Mouse (Mus musculus): ENCODE data around the gene 1110008P14Rik. TPM values are rescaled to one million over a fixed set of nuclear protein-coding genes. Genes with fewer than 3 reads are reported as not detected.

1110008P14Rik gene
- 10 to 100 TPM; 43.8 to 49.1 (median 45.3) TPM for total RNA-seq (2022)

GRCm38 (mm10) chr2:32381775-32382223 lies at the start of gene 1110008P14Rik:
Gene 1110008P14Rik, minus strand, starts transcription at chr2:32381938.
- DNase-seq (ENCODE audit: low spot score): peak; percentile 92

DNA sequence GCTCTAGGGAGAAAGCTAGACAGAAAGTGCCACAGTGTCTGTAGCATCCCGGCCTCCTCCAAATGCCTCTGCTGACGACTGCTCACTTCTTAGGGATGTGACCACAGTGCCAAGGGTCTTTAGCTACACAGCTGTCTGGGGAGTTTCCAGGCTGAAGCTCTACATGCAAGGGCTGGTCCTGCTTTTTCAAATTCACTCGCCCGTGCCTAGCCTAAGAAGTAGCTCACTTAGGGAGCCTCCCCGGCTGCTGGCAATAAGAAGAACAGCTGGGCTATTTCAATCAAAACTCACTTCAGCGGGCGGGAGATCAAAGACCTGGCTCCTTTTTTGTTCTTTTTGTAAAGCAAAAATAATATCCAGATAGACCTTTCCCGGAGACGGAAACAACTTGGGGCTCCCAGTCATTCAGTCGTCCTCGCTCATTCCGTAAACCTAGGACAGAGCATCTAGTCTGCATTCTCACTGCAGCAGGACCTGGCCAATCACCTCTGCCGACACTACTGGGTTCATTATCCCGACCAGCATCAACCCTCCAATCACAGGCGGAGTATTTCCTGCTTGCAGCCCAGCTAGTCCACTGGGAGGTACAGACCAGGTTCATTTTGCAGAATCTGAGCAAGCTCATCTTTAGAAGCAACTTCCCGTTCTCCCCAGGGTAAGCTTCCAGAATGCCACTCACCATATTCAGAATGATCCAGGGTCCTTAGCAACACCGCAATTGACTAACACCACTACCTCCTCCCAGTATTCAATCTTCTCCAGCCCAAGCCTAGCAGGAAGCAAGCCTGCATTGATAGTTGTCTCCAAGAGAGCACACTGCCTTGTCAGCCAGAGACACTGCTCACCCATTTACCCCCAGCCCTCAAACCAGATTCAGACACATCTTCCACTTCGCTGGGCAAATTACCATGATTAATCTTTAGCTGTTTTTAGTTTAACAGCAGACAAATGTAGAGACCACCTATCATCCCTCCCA lies 49.3 kb upstream of the 1110008P14Rik start:
- peak; percentile 76 for DNase-seq (ENCODE audit: low spot score)

- DNase-seq (ENCODE audit: low spot score): no peak
These were observed 47.6 kb upstream of the 1110008P14Rik start for GRCm38 (mm10) chr2:32429215-32429891.

DNA sequence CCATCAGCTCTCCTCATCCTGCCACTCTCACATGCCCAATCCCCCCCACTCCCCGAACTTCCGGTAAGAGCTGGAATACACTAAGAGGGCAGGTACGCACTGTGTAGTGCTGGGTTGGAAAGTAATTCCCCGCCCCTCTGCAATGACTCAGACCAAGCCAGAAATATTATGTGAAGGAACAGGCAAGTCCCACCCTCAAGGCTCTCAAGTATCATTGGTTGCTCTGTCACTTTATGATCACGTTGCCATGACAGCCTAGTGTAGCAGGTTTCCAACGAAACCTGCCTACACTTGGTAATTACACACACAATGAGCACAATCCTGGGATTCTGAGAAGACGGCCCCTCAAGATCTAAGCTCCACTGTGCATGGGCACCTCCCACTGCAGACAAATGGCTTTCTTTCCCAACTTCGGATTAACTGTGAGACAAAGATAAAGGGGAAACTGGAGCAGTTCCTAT lies 46.6 kb upstream of the 1110008P14Rik start:
- no peak for DNase-seq (ENCODE audit: low spot score)

- no peak for DNase-seq (ENCODE audit: low spot score)
These were observed 46.0 kb upstream of the 1110008P14Rik start for GRCm38 (mm10) chr2:32427720-32428119.

GRCm38 (mm10) chr2:32426141-32426540 lies 44.4 kb upstream of the 1110008P14Rik start:
- no peak for DNase-seq (ENCODE audit: low spot score)

DNA sequence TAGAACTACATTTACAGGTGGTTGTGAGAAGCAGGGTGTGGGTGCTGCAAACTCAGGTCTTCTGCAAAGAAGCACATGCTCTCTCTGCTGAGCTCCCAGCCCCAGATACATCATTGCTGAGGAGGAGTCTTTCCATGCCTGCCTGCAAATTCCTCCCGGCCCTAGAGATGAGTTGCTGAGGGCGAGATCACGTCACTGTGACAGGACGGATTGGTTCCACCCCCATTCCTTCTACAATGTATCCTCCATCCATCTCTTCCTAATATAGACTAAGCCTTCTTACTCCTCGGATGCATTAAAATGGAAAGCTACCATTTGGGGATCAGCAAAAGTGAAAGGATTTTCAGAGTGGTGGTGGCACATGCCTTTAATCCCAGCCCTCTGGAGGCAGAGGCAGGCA lies 43.8 kb upstream of the 1110008P14Rik start:
- no peak for DNase-seq (ENCODE audit: low spot score)

DNA sequence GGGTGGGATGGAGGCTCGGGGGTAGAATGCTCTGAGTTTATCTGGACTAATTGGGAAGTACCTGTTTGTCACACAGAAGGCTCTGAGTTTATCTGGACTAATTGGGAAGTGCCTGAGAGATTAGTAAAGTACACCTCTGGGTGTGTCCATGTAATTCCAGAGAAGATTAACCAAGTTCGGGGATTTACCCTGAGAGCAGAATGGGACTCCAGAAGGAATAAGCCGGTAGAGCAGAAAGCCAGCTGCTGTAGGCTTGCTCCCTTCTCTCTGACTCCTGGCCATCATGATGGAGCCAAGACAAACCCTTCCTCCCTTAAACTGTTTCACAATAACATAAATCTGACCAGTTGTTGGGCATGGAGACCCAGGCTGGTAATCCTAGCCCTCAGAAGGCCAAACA lies 43.1 kb upstream of the 1110008P14Rik start:
- no peak for DNase-seq (ENCODE audit: low spot score)

DNA sequence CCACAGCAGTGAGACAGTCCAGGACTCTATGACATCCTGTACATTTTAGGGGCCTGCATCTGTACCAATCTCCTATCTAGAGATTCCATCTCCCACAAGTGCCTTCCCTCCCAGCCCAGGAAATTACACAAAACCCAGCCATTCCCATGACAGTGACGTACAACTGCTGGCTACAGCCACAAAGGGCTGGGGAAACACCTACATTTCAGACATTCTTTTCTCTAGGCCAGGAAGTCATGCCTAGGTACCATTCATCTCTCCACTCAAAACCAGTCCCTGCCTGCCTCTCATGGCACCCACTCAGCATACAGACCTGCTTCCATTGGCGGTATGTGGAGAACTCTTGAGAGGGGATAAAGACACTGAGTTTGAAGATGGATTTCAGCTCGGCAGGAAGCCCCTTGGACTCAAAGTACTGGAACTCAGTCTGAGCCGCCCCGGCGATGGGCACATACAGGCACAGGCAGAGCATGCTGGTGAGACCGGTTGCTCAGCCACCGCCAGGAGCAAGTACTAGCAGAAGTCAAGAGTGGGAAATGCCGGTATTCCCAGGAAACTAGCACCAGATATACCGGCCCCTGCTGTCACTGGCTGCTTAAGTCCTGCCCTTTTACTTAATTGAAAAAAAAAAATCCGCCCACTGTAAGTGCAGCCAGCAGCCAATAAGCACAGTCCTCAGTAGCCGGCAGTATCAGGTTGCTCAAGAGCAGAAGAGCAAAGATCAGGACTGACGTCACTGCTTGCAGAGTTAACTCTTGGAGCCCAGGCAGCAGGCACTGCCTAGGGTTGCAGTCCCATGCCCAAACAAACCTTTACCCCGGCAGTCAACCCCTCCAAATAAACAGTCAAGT lies 42.0 kb upstream of the 1110008P14Rik start:
- peak; percentile 88 for DNase-seq (ENCODE audit: low spot score)

DNA sequence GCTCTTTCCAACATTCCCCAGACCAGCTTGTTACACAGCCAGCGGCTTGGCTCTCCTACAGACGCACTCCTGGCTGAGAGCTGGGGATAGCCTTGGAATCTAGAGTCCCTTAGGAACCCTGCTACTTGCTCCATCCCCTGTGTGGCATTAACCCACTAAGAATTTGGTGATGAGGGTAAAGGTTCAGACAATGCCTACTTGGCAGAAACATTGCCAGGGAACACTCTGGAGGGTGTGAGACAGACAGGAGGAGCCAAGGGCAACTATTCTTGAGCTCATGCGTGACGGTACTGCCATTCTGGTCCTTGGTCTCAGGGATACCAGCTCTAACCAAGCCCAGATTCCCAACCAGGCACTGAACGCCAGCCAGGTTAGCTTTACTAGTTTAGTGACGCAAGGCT lies 40.1 kb upstream of the 1110008P14Rik start:
- DNase-seq (ENCODE audit: low spot score): no peak

GRCm38 (mm10) chr2:32420647-32421046 lies 38.9 kb upstream of the 1110008P14Rik start:
- DNase-seq (ENCODE audit: low spot score): no peak

- DNase-seq (ENCODE audit: low spot score): no peak
These were observed 38.4 kb upstream of the 1110008P14Rik start for GRCm38 (mm10) chr2:32420066-32420608.

GRCm38 (mm10) chr2:32419359-32419758 lies 37.6 kb upstream of the 1110008P14Rik start:
- peak; percentile 76 for DNase-seq (ENCODE audit: low spot score)

DNA sequence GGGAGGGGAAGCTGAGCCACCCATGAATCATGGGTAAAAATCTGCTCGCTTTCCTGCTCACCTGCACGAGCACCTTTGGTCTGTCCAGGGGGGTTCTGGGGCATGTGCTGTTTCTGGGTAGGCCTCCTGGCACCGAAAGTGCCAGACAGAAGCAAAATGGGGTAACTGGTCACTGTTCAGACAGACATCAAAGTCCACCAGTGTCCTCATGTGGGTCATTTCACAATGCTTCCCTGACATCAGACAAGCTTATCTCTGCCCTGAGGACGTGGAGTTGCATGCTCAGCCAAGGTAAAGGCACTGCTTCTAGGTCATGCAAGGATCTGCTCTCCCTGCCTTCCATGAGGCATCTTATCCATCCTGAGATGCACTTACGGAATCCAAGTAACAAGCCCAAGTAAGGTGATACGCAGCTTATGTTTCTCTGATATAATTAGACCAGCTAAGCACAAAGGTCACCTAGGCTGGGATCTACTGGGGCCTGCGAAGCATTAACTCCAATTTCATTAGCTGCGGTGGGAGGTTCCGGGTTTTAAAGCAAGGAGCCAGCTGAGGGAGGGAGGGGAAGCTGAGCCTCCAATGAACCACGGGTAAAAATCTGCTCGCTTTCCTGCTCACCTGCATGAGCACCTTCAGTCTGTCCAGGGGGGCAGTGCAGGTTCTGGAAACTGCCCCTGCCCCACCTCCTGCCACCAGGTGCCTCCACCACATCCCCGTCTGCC lies 36.9 kb upstream of the 1110008P14Rik start:
- no peak for DNase-seq (ENCODE audit: low spot score)

DNA sequence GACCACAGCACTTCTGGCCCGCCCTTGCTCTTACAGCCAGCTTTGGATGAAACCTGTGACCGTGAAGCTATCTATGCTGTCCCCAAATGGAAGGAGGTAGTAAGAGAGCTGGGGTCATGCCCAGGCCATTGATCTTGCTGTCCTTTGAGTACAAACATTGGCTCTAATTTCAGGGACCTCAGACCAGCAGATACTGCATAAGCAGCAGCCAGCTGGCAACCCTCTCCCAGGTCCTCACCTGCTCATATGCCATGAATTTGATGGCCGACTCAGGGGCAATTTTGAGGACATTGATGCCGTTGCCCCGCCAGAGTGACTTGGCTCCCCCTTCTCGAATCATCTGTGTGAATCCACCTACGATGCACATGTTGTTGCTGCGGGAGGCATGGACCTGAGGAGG lies 35.7 kb upstream of the 1110008P14Rik start:
- no peak for DNase-seq (ENCODE audit: low spot score)

- no peak for DNase-seq (ENCODE audit: low spot score)
These were observed 34.8 kb upstream of the 1110008P14Rik start for GRCm38 (mm10) chr2:32416556-32416955.

DNA sequence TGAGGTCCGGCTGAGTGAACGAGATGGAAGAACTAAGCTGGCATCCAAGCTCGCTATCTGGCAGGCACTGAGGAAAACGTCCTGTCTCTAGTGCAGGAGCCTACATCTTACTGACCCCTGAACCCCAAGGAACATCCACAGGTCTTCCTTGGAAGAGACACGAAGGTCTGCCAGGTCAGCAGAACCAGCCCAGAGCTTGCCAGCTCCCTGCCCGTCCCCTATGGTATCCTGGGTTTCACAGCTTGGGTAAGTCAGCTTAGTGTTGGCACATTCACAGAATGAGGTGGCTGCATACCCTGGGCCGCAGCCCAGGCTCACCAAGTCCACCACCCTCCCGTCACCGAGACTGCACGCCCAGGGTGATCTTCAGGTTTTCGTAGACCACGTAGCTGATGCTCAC lies 34.1 kb upstream of the 1110008P14Rik start:
- no peak for DNase-seq (ENCODE audit: low spot score)

DNA sequence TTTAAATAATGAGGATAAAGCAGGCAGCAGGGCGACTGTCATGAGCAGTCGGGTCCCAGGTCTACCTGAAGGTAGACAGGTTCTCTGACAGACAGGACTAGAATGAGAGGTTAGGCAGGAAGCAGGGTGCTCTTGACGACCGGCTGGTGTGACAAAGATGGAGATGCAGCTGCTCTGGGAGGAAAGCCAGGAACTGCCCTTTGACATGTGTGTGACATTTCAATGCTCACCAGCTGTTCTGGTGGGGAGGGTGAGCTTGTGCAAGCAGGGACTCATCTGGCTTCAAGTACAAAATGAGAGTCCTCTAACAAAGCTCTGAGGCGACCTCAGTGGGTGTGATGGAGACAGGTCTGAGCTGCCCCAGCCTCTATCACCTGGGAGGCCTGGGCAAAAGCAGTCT lies 32.2 kb upstream of the 1110008P14Rik start:
- DNase-seq (ENCODE audit: low spot score): no peak

DNA sequence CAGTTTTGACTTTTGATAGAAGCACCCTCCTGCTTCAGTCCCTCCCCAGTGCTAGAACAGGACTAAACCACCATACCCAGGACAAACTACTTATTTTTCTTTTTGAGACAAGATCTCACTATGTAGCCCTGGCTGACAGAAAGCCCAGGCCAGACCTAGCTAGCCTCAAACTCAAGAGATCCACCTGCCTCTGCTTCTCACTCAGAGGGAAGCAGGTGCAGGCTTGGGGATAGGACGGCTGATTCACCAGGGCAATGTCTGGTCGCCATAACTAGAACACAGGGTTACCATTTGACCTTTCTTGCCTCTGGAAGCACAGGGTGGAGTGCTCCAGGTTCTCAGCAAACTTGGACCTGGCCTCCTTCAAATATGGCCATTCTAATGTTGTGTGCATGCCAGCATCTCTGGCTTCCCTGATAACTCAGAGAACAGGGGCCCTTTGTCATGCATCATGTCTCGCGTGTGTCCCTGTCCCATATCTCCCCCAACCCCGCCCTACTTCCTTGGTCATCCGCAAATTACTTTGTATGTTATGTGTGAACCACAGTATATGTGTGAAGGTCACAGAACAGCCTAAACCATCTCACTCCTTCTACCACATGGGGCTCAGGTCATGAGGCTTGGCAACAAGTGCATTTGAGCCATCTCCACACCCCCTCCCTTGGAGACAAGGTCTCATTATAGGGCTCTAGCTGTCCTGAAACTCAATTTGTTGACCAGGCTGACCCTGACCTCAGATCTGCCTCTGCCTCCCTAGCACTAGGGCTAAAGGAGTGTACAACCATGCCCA lies 31.2 kb upstream of the 1110008P14Rik start:
- no peak for DNase-seq (ENCODE audit: low spot score)

- DNase-seq (ENCODE audit: low spot score): no peak
These were observed 29.7 kb upstream of the 1110008P14Rik start for GRCm38 (mm10) chr2:32411407-32411806.

Measured in heart, adult 8-10 months (tissue).